Comparison of ENCODE assay signal across 12 mouse cellular contexts in genomic region chr12:105563726-105564275, GRCm38 (mm10). TPM values are rescaled to one million over a fixed set of nuclear protein-coding genes. Genes with fewer than 3 reads are reported as not detected.
A peak's percentile ranks its signal among the peaks of the same experiment; 100 is the strongest.
DNase-seq lines count a peak whose midpoint lies in the region; ATAC-seq lines count a peak whose summit lies in the region.
"Had no signal": no experiment of that assay in that cellular context is flagged by ENCODE, and none has a peak within 500 bp of the region (broad histone marks: within the 10 kb centered on the region; RNA-seq: fewer than 3 reads in every experiment).

No protein-coding gene starts in this region.

- no peak overlapping the region for H3K27ac ChIP-seq in heart, embryonic 12.5 days (ENCODE audit: poor library complexity, severe bottlenecking)
- H3K27ac ChIP-seq in hindbrain, embryonic 12.5 days = no peak overlapping the region
- H3K27ac ChIP-seq in midbrain, embryonic 13.5 days = no peak overlapping the region
- H3K27ac ChIP-seq: liver, embryonic 14.5 days had no signal

- no peak for ATAC-seq in heart, embryonic 12.5 days (ENCODE audit: insufficient number of reproducible peaks, low FRiP score)
- ATAC-seq in hindbrain, embryonic 12.5 days (ENCODE audit: low FRiP score) = no peak
- no peak for ATAC-seq in midbrain, embryonic 13.5 days

- H3K4me3 ChIP-seq in heart, embryonic 12.5 days = peak overlapping the region; percentile 37
- peak overlapping the region; percentile 32; the same call in 1 of the 2 replicates for H3K4me3 ChIP-seq in hindbrain, embryonic 12.5 days
- H3K4me3 ChIP-seq in midbrain, embryonic 13.5 days (replicated peaks) = peak overlapping the region; percentile 35

- peaks cover 45% of the 10 kb centered on the region for H3K27me3 ChIP-seq in heart, embryonic 12.5 days (replicated peaks)
- H3K27me3 ChIP-seq in hindbrain, embryonic 12.5 days = peaks cover 47% of the 10 kb centered on the region
- peaks cover 49% of the 10 kb centered on the region for H3K27me3 ChIP-seq in midbrain, embryonic 13.5 days

- 0 out of 2 replicates have a peak, but pooled peaks cover 4% of the 10 kb centered on the region for H3K36me3 ChIP-seq in heart, embryonic 12.5 days
- no peaks in the 10 kb centered on the region for H3K36me3 ChIP-seq in hindbrain, embryonic 12.5 days
- no peaks in the 10 kb centered on the region for H3K36me3 ChIP-seq in midbrain, embryonic 13.5 days

- DNase-seq in heart, adult 9 months (ENCODE audit: low spot score in 2 of 2) = no peak
- peak; percentile 58 for DNase-seq in Muller cell, postnatal 12 days (ENCODE audit: inconsistent ontology term)
- no peak for DNase-seq in cerebellum, postnatal 4 days (ENCODE audit: low spot score in 2 of 2)
- DNase-seq in adipocyte (ENCODE audit: low spot score) = no peak
- no peak for DNase-seq in adrenal gland, postnatal 14 days
- DNase-seq: thymus, adult 2 months had no signal

- peak overlapping the region; percentile 74 for H3K4me2 ChIP-seq in heart, embryonic 12.5 days
- peak overlapping the region; percentile 69 for H3K4me2 ChIP-seq in hindbrain, embryonic 12.5 days (replicated peaks)
- peak overlapping the region; percentile 65 for H3K4me2 ChIP-seq in midbrain, embryonic 13.5 days (replicated peaks)

- peak overlapping the region; percentile 67 for H3K9ac ChIP-seq in heart, embryonic 12.5 days
- peak overlapping the region; percentile 24; the same call in 1 of the 2 replicates for H3K9ac ChIP-seq in hindbrain, embryonic 12.5 days
- peak overlapping the region; percentile 39; the same call in 1 of the 2 replicates for H3K9ac ChIP-seq in midbrain, embryonic 13.5 days (replicated peaks)
- H3K9ac ChIP-seq: liver, embryonic 14.5 days had no signal

- peaks cover 8% of the 10 kb centered on the region for H3K9me3 ChIP-seq in heart, embryonic 12.5 days (replicated peaks)
- H3K9me3 ChIP-seq in hindbrain, embryonic 12.5 days (replicated peaks) = no peaks in the 10 kb centered on the region
- no peaks in the 10 kb centered on the region for H3K9me3 ChIP-seq in midbrain, embryonic 13.5 days

- 8% methylated on average over 25 of the region's 25 CpGs for WGBS in heart, embryonic 12.5 days
- 8% methylated on average over 25 of the region's 25 CpGs for WGBS in hindbrain, embryonic 12.5 days
- WGBS in midbrain, embryonic 13.5 days = 9% methylated on average over 25 of the region's 25 CpGs

- H3K4me1 ChIP-seq in heart, embryonic 12.5 days (replicated peaks) = peaks cover 37% of the 10 kb centered on the region
- H3K4me1 ChIP-seq in hindbrain, embryonic 12.5 days = peaks cover 22% of the 10 kb centered on the region
- H3K4me1 ChIP-seq in midbrain, embryonic 13.5 days (replicated peaks) = peaks cover 23% of the 10 kb centered on the region

RNA-seq across cellular contexts. Expression of gene Bdkrb2, which starts 0.8 kb away (rescaled TPM):
- 1.5 and 1.6 TPM in 2 replicates for polyA plus RNA-seq in heart, embryonic 12.5 days (2016; fragmentation: Nextera tagmentation; extraction: Ambion mirVana)
- 1.6 and 1.8 TPM in 2 replicates for polyA plus RNA-seq in hindbrain, embryonic 12.5 days (2016; fragmentation: Nextera tagmentation; extraction: Ambion mirVana)
- polyA plus RNA-seq in midbrain, embryonic 13.5 days (2015; fragmentation: Nextera tagmentation; extraction: Ambion mirVana) = 0.53 and 0.77 TPM in 2 replicates
- 10.0 and 11.9 TPM in 2 replicates for total RNA-seq in adrenal gland, postnatal 14 days (2021)
- total RNA-seq: CH12.LX; common myeloid progenitor, adult 5-6 weeks had no signal
- polyA plus RNA-seq: liver, embryonic 14.5 days had no signal

RNA-seq across cellular contexts. Expression of gene Bdkrb1, which starts 39.1 kb away (rescaled TPM):
- polyA plus RNA-seq in heart, embryonic 12.5 days (2016; fragmentation: Nextera tagmentation; extraction: Ambion mirVana) = not detected in 2 replicates
- not detected in 2 replicates for polyA plus RNA-seq in hindbrain, embryonic 12.5 days (2016; fragmentation: Nextera tagmentation; extraction: Ambion mirVana)
- polyA plus RNA-seq in midbrain, embryonic 13.5 days (2015; fragmentation: Nextera tagmentation; extraction: Ambion mirVana) = 0.12 TPM in 1 of 2 replicates, not detected in the other
- total RNA-seq in adrenal gland, postnatal 14 days (2021) = 0.26 TPM in 1 of 2 replicates, not detected in the other
- total RNA-seq: common myeloid progenitor, adult 5-6 weeks had no signal
- polyA plus RNA-seq: liver, embryonic 14.5 days had no signal
